8 mouse cellular contexts compared by ENCODE assay signal in the genomic region with DNA sequence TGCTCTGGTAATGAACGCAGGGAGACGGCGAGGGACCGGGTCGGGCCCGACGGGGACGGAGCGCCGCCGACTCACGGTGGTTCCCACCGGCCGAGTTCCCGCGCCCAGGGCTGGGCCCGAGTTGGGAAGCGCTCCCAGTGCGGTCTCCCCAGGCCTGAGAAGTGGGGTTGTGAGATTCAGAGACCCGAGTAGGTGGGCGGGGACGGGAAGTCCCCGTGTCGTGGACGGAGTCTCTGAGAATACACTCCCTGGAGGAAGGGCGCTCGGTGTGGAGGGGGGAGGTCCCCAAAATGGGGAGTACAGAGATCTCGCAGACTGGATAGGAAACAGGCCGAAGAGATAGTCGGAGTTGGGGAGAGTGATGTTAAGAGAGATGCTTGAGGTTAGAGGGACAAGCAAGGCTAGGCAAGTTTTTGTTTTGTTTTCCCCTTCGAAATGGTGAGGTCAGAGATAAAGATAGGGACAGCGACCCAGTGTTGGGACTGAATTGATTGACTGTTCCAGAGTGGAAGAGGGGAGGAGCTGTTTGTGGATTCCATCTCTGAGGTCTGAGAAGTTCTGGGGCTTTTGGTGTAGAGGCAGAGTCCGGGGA. TPM values are rescaled to one million over a fixed set of nuclear protein-coding genes. Genes with fewer than 3 reads are reported as not detected.
DNase-seq lines count a peak whose midpoint lies in the region; ATAC-seq and TF ChIP-seq lines count a peak whose summit lies in the region.

No protein-coding gene starts in this region.

- DNase-seq in heart, postnatal 25 days (ENCODE audit: low spot score) = no peak
- DNase-seq in midbrain, embryonic 11.5 days (ENCODE audit: low spot score, missing footprints) = peak; percentile 98
- no peak for DNase-seq in cerebellum, postnatal 36 days
- no peak for DNase-seq in ovary, adult 18-20 months (ENCODE audit: low spot score)

- H3K4me3 ChIP-seq in heart, embryonic 11.5 days (ENCODE audit: low read depth, low read length) = peak overlapping the region; percentile 98
- H3K4me3 ChIP-seq in ES-Bruce4 (ENCODE audit: low read depth, low read length) = peak overlapping the region; percentile 83
- peak overlapping the region; percentile 71 for H3K4me3 ChIP-seq in embryonic facial prominence, embryonic 13.5 days
- peak overlapping the region; percentile 99 for H3K4me3 ChIP-seq in intestine, embryonic 16.5 days (ENCODE audit: low read length)
- peak overlapping the region; percentile 80 for H3K4me3 ChIP-seq in midbrain, embryonic 11.5 days (ENCODE audit: low read depth, low read length)

- H3K9ac ChIP-seq in heart, embryonic 11.5 days (ENCODE audit: low read depth, low read length) = peak overlapping the region; percentile 98
- peak overlapping the region; percentile 87 for H3K9ac ChIP-seq in ES-Bruce4 (ENCODE audit: low read depth, poor library complexity, severe bottlenecking)
- peak overlapping the region; percentile 92 for H3K9ac ChIP-seq in embryonic facial prominence, embryonic 13.5 days
- peak overlapping the region; percentile 97 for H3K9ac ChIP-seq in intestine, embryonic 16.5 days (ENCODE audit: low read depth, low read length)
- H3K9ac ChIP-seq in midbrain, embryonic 11.5 days (ENCODE audit: low read length) = peak overlapping the region; percentile 77

- no peak for TF ChIP-seq POLR2A in ES-Bruce4 (IDR thresholded peaks at IDR 0.05; ENCODE audit: insufficient read depth, low read length)

- 1% methylated on average over 32 of the region's 33 CpGs for WGBS in heart, embryonic 11.5 days (ENCODE audit: insufficient replicate concordance)
- under 1% methylated on average over 33 of the region's 33 CpGs for WGBS in embryonic facial prominence, embryonic 13.5 days
- WGBS in intestine, embryonic 16.5 days = under 1% methylated on average over 28 of the region's 33 CpGs
- WGBS in midbrain, embryonic 11.5 days = under 1% methylated on average over 33 of the region's 33 CpGs

- no peaks in the 10 kb centered on the region for H3K9me3 ChIP-seq in heart, embryonic 11.5 days (replicated peaks; ENCODE audit: control insufficient read depth, low read length)
- H3K9me3 ChIP-seq in ES-Bruce4 (replicated peaks; ENCODE audit: control insufficient read depth, insufficient read depth, low read length, poor library complexity, severe bottlenecking) = no peaks in the 10 kb centered on the region
- no peaks in the 10 kb centered on the region for H3K9me3 ChIP-seq in embryonic facial prominence, embryonic 13.5 days
- H3K9me3 ChIP-seq in intestine, embryonic 16.5 days (ENCODE audit: control insufficient read depth, low read length) = 0 out of 2 replicates have a peak, but pooled peaks cover 3% of the 10 kb centered on the region
- H3K9me3 ChIP-seq in midbrain, embryonic 11.5 days (ENCODE audit: control insufficient read depth, low read length) = no peaks in the 10 kb centered on the region

- TF ChIP-seq EP300 in ES-Bruce4 (IDR thresholded peaks at IDR 0.05; ENCODE audit: insufficient read depth, low read depth, low read length) = no peak

- TF ChIP-seq CTCF in ES-Bruce4 (IDR thresholded peaks at IDR 0.05; ENCODE audit: low read depth, low read length) = no peak

- H3K4me1 ChIP-seq in heart, embryonic 11.5 days (ENCODE audit: control insufficient read depth, insufficient read depth, low read length) = peaks cover 3% of the 10 kb centered on the region
- no peaks in the 10 kb centered on the region for H3K4me1 ChIP-seq in ES-Bruce4 (ENCODE audit: control insufficient read depth, insufficient read depth, low read length)
- H3K4me1 ChIP-seq in embryonic facial prominence, embryonic 13.5 days = peaks cover 26% of the 10 kb centered on the region
- 0 out of 2 replicates have a peak, but pooled peaks cover 6% of the 10 kb centered on the region for H3K4me1 ChIP-seq in intestine, embryonic 16.5 days (ENCODE audit: control insufficient read depth, insufficient read depth, low read length)
- no peaks in the 10 kb centered on the region for H3K4me1 ChIP-seq in midbrain, embryonic 11.5 days (ENCODE audit: control insufficient read depth, insufficient read depth, low read length)

- no peaks in the 10 kb centered on the region for H3K36me3 ChIP-seq in heart, embryonic 11.5 days (ENCODE audit: control insufficient read depth, insufficient read depth, low read length)
- 0 out of 2 replicates have a peak, but pooled peaks cover 4% of the 10 kb centered on the region for H3K36me3 ChIP-seq in ES-Bruce4 (ENCODE audit: control insufficient read depth, insufficient read depth, low read length, poor library complexity, severe bottlenecking)
- H3K36me3 ChIP-seq in embryonic facial prominence, embryonic 13.5 days = 0 out of 2 replicates have a peak, but pooled peaks cover 7% of the 10 kb centered on the region
- H3K36me3 ChIP-seq in intestine, embryonic 16.5 days (ENCODE audit: control insufficient read depth, insufficient read depth, low read length) = no peaks in the 10 kb centered on the region
- no peaks in the 10 kb centered on the region for H3K36me3 ChIP-seq in midbrain, embryonic 11.5 days (ENCODE audit: control insufficient read depth, insufficient read depth, low read length)

- peak overlapping the region; percentile 75 for H3K4me2 ChIP-seq in heart, embryonic 11.5 days
- peak overlapping the region; percentile 69 for H3K4me2 ChIP-seq in embryonic facial prominence, embryonic 13.5 days
- H3K4me2 ChIP-seq in intestine, embryonic 16.5 days (ENCODE audit: low read depth, low read length) = peak overlapping the region; percentile 65
- peak overlapping the region; percentile 57 for H3K4me2 ChIP-seq in midbrain, embryonic 11.5 days

- H3K27me3 ChIP-seq in heart, embryonic 11.5 days (ENCODE audit: control insufficient read depth, insufficient read depth, low read length) = no peaks in the 10 kb centered on the region
- no peaks in the 10 kb centered on the region for H3K27me3 ChIP-seq in ES-Bruce4 (ENCODE audit: control insufficient read depth, insufficient read depth, low read length, poor library complexity, severe bottlenecking)
- no peaks in the 10 kb centered on the region for H3K27me3 ChIP-seq in embryonic facial prominence, embryonic 13.5 days
- no peaks in the 10 kb centered on the region for H3K27me3 ChIP-seq in intestine, embryonic 16.5 days (replicated peaks; ENCODE audit: control insufficient read depth, insufficient read depth, low read length)
- H3K27me3 ChIP-seq in midbrain, embryonic 11.5 days (ENCODE audit: control insufficient read depth, insufficient read depth, low read length) = no peaks in the 10 kb centered on the region

- ATAC-seq in heart, embryonic 11.5 days (replicated peaks; ENCODE audit: insufficient number of reproducible peaks, low FRiP score, low TSS enrichment) = peak; percentile 79
- peak; percentile 71; the same call in 1 of the 2 replicates for ATAC-seq in embryonic facial prominence, embryonic 13.5 days (ENCODE audit: insufficient number of reproducible peaks, insufficient read depth, low FRiP score, low TSS enrichment, low read depth)
- ATAC-seq in intestine, embryonic 16.5 days = peak; percentile 84
- ATAC-seq in midbrain, embryonic 11.5 days (ENCODE audit: low FRiP score) = peak; percentile 87

- H3K27ac ChIP-seq in heart, embryonic 11.5 days (ENCODE audit: low read depth, low read length) = peak overlapping the region; percentile 95
- peak overlapping the region; percentile 42 for H3K27ac ChIP-seq in ES-Bruce4 (ENCODE audit: insufficient read depth, low read length)
- peak overlapping the region; percentile 91 for H3K27ac ChIP-seq in embryonic facial prominence, embryonic 13.5 days
- peak overlapping the region; percentile 92 for H3K27ac ChIP-seq in intestine, embryonic 16.5 days (ENCODE audit: low read length)
- H3K27ac ChIP-seq in midbrain, embryonic 11.5 days (ENCODE audit: low read depth, low read length) = peak overlapping the region; percentile 46

- intact Hi-C loops in heart, postnatal 25 days (cut with DNase I) = no loop called here

RNA-seq across cellular contexts. Expression of gene 9530068E07Rik, which starts 0.5 kb away (rescaled TPM):
- 211 and 244 TPM in 2 replicates for polyA plus RNA-seq in heart, embryonic 11.5 days (2014; fragmentation: Nextera tagmentation; extraction: Ambion mirVana)
- total RNA-seq in heart, postnatal 25 days (2021) = 10 to 100 TPM; 72.8 to 79.0 TPM
- 53.7 and 54.9 TPM in 2 replicates for polyA plus RNA-seq in ES-Bruce4 (2011; ENCODE audit: insufficient read depth, insufficient read length, low read depth, missing spikeins)
- 198 and 229 TPM in 2 replicates for polyA plus RNA-seq in embryonic facial prominence, embryonic 13.5 days (2015; fragmentation: Nextera tagmentation; extraction: Ambion mirVana)
- polyA plus RNA-seq in intestine, embryonic 16.5 days (2015; fragmentation: Nextera tagmentation; extraction: Ambion mirVana) = 144 and 153 TPM in 2 replicates
- polyA plus RNA-seq in midbrain, embryonic 11.5 days (2014; fragmentation: Nextera tagmentation; extraction: Ambion mirVana) = 178 and 193 TPM in 2 replicates

RNA-seq across cellular contexts. Expression of gene Vdac1, which starts 36.0 kb away (rescaled TPM):
- 346 and 407 TPM in 2 replicates for polyA plus RNA-seq in heart, embryonic 11.5 days (2014; fragmentation: Nextera tagmentation; extraction: Ambion mirVana)
- 1,000 to 10,000 TPM; 1,015 to 1,076 TPM for total RNA-seq in heart, postnatal 25 days (2021)
- 478 and 491 TPM in 2 replicates for polyA plus RNA-seq in ES-Bruce4 (2011; ENCODE audit: insufficient read depth, insufficient read length, low read depth, missing spikeins)
- polyA plus RNA-seq in embryonic facial prominence, embryonic 13.5 days (2015; fragmentation: Nextera tagmentation; extraction: Ambion mirVana) = 251 and 271 TPM in 2 replicates
- 311 and 337 TPM in 2 replicates for polyA plus RNA-seq in intestine, embryonic 16.5 days (2015; fragmentation: Nextera tagmentation; extraction: Ambion mirVana)
- 209 and 210 TPM in 2 replicates for polyA plus RNA-seq in midbrain, embryonic 11.5 days (2014; fragmentation: Nextera tagmentation; extraction: Ambion mirVana)

Comparison
In these comparisons a context has a peak if more than half of its experiments do, and no peak if none do; other contexts are left out.
1. H3K27ac ChIP-seq: peak in every context shown above with its lines; median percentile 95 in heart, embryonic 11.5 days; 92 in intestine, embryonic 16.5 days; 91 in embryonic facial prominence, embryonic 13.5 days; 46 in midbrain, embryonic 11.5 days; 42 in ES-Bruce4.